Mouse (Mus musculus): ENCODE measurements around the gene Med18.

GRCm38 (mm10) chr4:132411322-132412094, 52.2 kb downstream of the Med18 start:
- TF ChIP-seq JUND (IDR thresholded peaks at IDR 0.05; ENCODE audit: low read depth, low read length) (no peak), MAX (IDR thresholded peaks at IDR 0.05; ENCODE audit: low read length) (no peak), CTCF (IDR thresholded peaks at IDR 0.05 in 2 of 3, conservative IDR thresholded peaks at IDR 0.05 in 1 of 3; ENCODE audit: control insufficient read depth in 1 of 3, insufficient read depth in 1 of 3, low read depth in 2 of 3, low read length in 3 of 3, poor library complexity in 1 of 3, severe bottlenecking in 1 of 3) (peak; percentile 53 to 93 (median 66)), TAL1 (IDR thresholded peaks at IDR 0.05; ENCODE audit: low read length) (no peak), POLR2AphosphoS2 (IDR thresholded peaks at IDR 0.05; ENCODE audit: low read length) (no peak), NELFE (IDR thresholded peaks at IDR 0.05; ENCODE audit: low read depth, low read length) (no peak), TBP (IDR thresholded peaks at IDR 0.05; ENCODE audit: low read depth, low read length) (no peak), CHD1 (IDR thresholded peaks at IDR 0.05; ENCODE audit: low read depth, low read length) (no peak), USF1 (IDR thresholded peaks at IDR 0.05; ENCODE audit: low read depth, low read length) (no peak), USF2 (IDR thresholded peaks at IDR 0.05; ENCODE audit: borderline replicate concordance in 1 of 2, insufficient read depth in 1 of 2, low read depth in 1 of 2, low read length in 2 of 2) (no peak)
